Mouse (Mus musculus): ENCODE data around the gene Cpsf6. TPM values are rescaled to one million over a fixed set of nuclear protein-coding genes. Genes with fewer than 3 reads are reported as not detected.
A peak's percentile ranks its signal among the peaks of the same experiment; 100 is the strongest.

The Cpsf6 gene
- polyA plus RNA-seq, 1 experiment from 2014 or later: 223 TPM

GRCm38 (mm10) chr10:117402403-117403333, 22.9 kb upstream of the Cpsf6 start:
- Histone ChIP-seq H3K9me3 (no peaks in the 10 kb centered on the region), H3K4me3 (no peak overlapping the region), H3K27me3 (replicated peaks; ENCODE audit: low read depth, poor library complexity, severe bottlenecking) (no peaks in the 10 kb centered on the region), H3K27ac (replicated peaks) (no peak overlapping the region), H3K4me1 (peaks cover 6% of the 10 kb centered on the region; the same call in 1 of the 2 replicates), H3K36me3 (replicated peaks) (no peaks in the 10 kb centered on the region)
- DNase-seq (ENCODE audit: low spot score): peak; percentile 62
- WGBS: 76% methylated on average over 20 of the region's 20 CpGs

GRCm38 (mm10) chr10:117401364-117401763, 21.5 kb upstream of the Cpsf6 start:
- H3K36me3 ChIP-seq (replicated peaks): no peaks in the 10 kb centered on the region
- WGBS: 92% methylated on average over 4 of the region's 4 CpGs
- no peak overlapping the region for H3K27ac ChIP-seq (replicated peaks)
- H3K9me3 ChIP-seq: no peaks in the 10 kb centered on the region
- no peaks in the 10 kb centered on the region for H3K27me3 ChIP-seq (replicated peaks; ENCODE audit: low read depth, poor library complexity, severe bottlenecking)
- DNase-seq (ENCODE audit: low spot score): no peak
- peaks cover 15% of the 10 kb centered on the region for H3K4me1 ChIP-seq
- no peak overlapping the region for H3K4me3 ChIP-seq

- no peak for DNase-seq (ENCODE audit: low spot score)
- Histone ChIP-seq H3K4me3 (no peak overlapping the region), H3K4me1 (peaks cover 15% of the 10 kb centered on the region), H3K9me3 (no peaks in the 10 kb centered on the region), H3K27ac (replicated peaks) (no peak overlapping the region), H3K27me3 (replicated peaks; ENCODE audit: low read depth, poor library complexity, severe bottlenecking) (no peaks in the 10 kb centered on the region), H3K36me3 (replicated peaks) (no peaks in the 10 kb centered on the region)
- WGBS: 85% methylated on average over 4 of the region's 4 CpGs
Observed at GRCm38 (mm10) chr10:117400246-117400954, 20.6 kb upstream of the Cpsf6 start.

- 89% methylated on average over 3 of the region's 3 CpGs for WGBS
- Histone ChIP-seq H3K4me1 (peaks cover 15% of the 10 kb centered on the region), H3K27ac (replicated peaks) (no peak overlapping the region), H3K27me3 (replicated peaks; ENCODE audit: low read depth, poor library complexity, severe bottlenecking) (no peaks in the 10 kb centered on the region), H3K9me3 (no peaks in the 10 kb centered on the region), H3K36me3 (replicated peaks) (no peaks in the 10 kb centered on the region), H3K4me3 (no peak overlapping the region)
- no peak for DNase-seq (ENCODE audit: low spot score)
Observed at GRCm38 (mm10) chr10:117399839-117400238, 20.0 kb upstream of the Cpsf6 start.

- Histone ChIP-seq H3K9me3 (no peaks in the 10 kb centered on the region), H3K27ac (replicated peaks) (no peak overlapping the region), H3K4me1 (peaks cover 15% of the 10 kb centered on the region), H3K27me3 (replicated peaks; ENCODE audit: low read depth, poor library complexity, severe bottlenecking) (no peaks in the 10 kb centered on the region), H3K36me3 (replicated peaks) (no peaks in the 10 kb centered on the region), H3K4me3 (no peak overlapping the region)
- WGBS: 44% methylated on average over 2 of the region's 2 CpGs
- no peak for DNase-seq (ENCODE audit: low spot score)
Observed at GRCm38 (mm10) chr10:117399196-117399595, 19.4 kb upstream of the Cpsf6 start.

GRCm38 (mm10) chr10:117398044-117398780, 18.4 kb upstream of the Cpsf6 start:
- Histone ChIP-seq H3K36me3 (replicated peaks) (no peaks in the 10 kb centered on the region), H3K27me3 (replicated peaks; ENCODE audit: low read depth, poor library complexity, severe bottlenecking) (no peaks in the 10 kb centered on the region), H3K4me1 (peaks cover 21% of the 10 kb centered on the region), H3K9me3 (no peaks in the 10 kb centered on the region), H3K4me3 (no peak overlapping the region), H3K27ac (replicated peaks) (no peak overlapping the region)
- 78% methylated on average over 18 of the region's 18 CpGs for WGBS
- DNase-seq (ENCODE audit: low spot score): no peak

GRCm38 (mm10) chr10:117397106-117397625, 17.4 kb upstream of the Cpsf6 start:
- DNase-seq (ENCODE audit: low spot score): no peak
- H3K27ac ChIP-seq (replicated peaks): no peak overlapping the region
- 68% methylated on average over 10 of the region's 10 CpGs for WGBS

GRCm38 (mm10) chr10:117396386-117397048, 16.7 kb upstream of the Cpsf6 start:
- no peaks in the 10 kb centered on the region for H3K36me3 ChIP-seq (replicated peaks)
- H3K27me3 ChIP-seq (replicated peaks; ENCODE audit: low read depth, poor library complexity, severe bottlenecking): no peaks in the 10 kb centered on the region
- DNase-seq (ENCODE audit: low spot score): no peak
- no peaks in the 10 kb centered on the region for H3K9me3 ChIP-seq
- no peak overlapping the region for H3K4me3 ChIP-seq
- no peak overlapping the region for H3K27ac ChIP-seq (replicated peaks)
- peaks cover 26% of the 10 kb centered on the region for H3K4me1 ChIP-seq
- WGBS: 57% methylated on average over 18 of the region's 18 CpGs

More at GRCm38 (mm10) chr10:117397106-117397625, 17.4 kb upstream of the Cpsf6 start:
- Histone ChIP-seq H3K9me3 (no peaks in the 10 kb centered on the region), H3K27me3 (replicated peaks; ENCODE audit: low read depth, poor library complexity, severe bottlenecking) (no peaks in the 10 kb centered on the region), H3K4me1 (peaks cover 26% of the 10 kb centered on the region), H3K36me3 (replicated peaks) (no peaks in the 10 kb centered on the region), H3K4me3 (no peak overlapping the region)

- Histone ChIP-seq H3K9me3 (no peaks in the 10 kb centered on the region), H3K27ac (replicated peaks) (no peak overlapping the region), H3K27me3 (replicated peaks; ENCODE audit: low read depth, poor library complexity, severe bottlenecking) (peaks cover 7% of the 10 kb centered on the region), H3K4me1 (peaks cover 26% of the 10 kb centered on the region), H3K36me3 (replicated peaks) (no peaks in the 10 kb centered on the region), H3K4me3 (no peak overlapping the region)
- 90% methylated on average over 2 of the region's 2 CpGs for WGBS
- no peak for DNase-seq (ENCODE audit: low spot score)
Observed at GRCm38 (mm10) chr10:117395801-117396200, 16.0 kb upstream of the Cpsf6 start.

- peaks cover 29% of the 10 kb centered on the region for H3K4me1 ChIP-seq
- DNase-seq (ENCODE audit: low spot score): no peak
- H3K27ac ChIP-seq (replicated peaks): no peak overlapping the region
- H3K4me3 ChIP-seq: no peak overlapping the region
- 79% methylated on average over 3 of the region's 3 CpGs for WGBS
- H3K9me3 ChIP-seq: no peaks in the 10 kb centered on the region
- no peaks in the 10 kb centered on the region for H3K36me3 ChIP-seq (replicated peaks)
- H3K27me3 ChIP-seq (replicated peaks; ENCODE audit: low read depth, poor library complexity, severe bottlenecking): peaks cover 15% of the 10 kb centered on the region
Observed at GRCm38 (mm10) chr10:117394738-117395550, 15.1 kb upstream of the Cpsf6 start.

GRCm38 (mm10) chr10:117393891-117394395, 14.1 kb upstream of the Cpsf6 start:
- 60% methylated on average over 11 of the region's 11 CpGs for whole genome bisulfite sequencing

More at GRCm38 (mm10) chr10:117393891-117394395, 14.1 kb upstream of the Cpsf6 start:
- Histone ChIP-seq H3K4me1 (peaks cover 29% of the 10 kb centered on the region), H3K27ac (replicated peaks) (peak overlapping the region; percentile 65; the same call in 1 of the 2 replicates), H3K9me3 (no peaks in the 10 kb centered on the region), H3K27me3 (replicated peaks; ENCODE audit: low read depth, poor library complexity, severe bottlenecking) (peaks cover 17% of the 10 kb centered on the region), H3K36me3 (replicated peaks) (no peaks in the 10 kb centered on the region), H3K4me3 (peak overlapping the region; percentile 61)
- no peak for DNase-seq (ENCODE audit: low spot score)
